Mouse (Mus musculus) naive thymus-derived CD4-positive, alpha-beta T cell, adult 5 months (primary cell): ENCODE measurements around the gene Plscr5. TPM values are rescaled to one million over a fixed set of nuclear protein-coding genes. Genes with fewer than 3 reads are reported as not detected.

Experiments used
- polyA plus RNA-seq: library from polyadenylated mRNA; unstranded; fragments of 100-300 nt; shearing (Covaris generic); gene quantifications from one replicate; pipeline ENCODE4 v1.2.1, GENCODE M21; 2017

Gene Plscr5
- not detected for polyA plus RNA-seq

GRCm38 (mm10) chr9:92192636-92193035 lies at the start of gene Plscr5:
TSS of gene Plscr5 (plus strand) at chr9:92192936.

GRCm38 (mm10) chr9:92249447-92249852 lies 56.7 kb downstream of the Plscr5 start, which contains the start of gene Plscr1:
TSS of gene Plscr1 (plus strand) at chr9:92249750.

Other genes with a start within 250 kb of the Plscr5 start
- 0.46 TPM for gene Plscr1, start 56.8 kb downstream of the Plscr5 start, polyA plus RNA-seq
- gene Plscr2, start 82.7 kb downstream of the Plscr5 start, polyA plus RNA-seq = 0.56 TPM
- gene 1700057G04Rik, start 116.4 kb downstream of the Plscr5 start, polyA plus RNA-seq = not detected